Mouse (Mus musculus): ENCODE results near the gene Actg1. TPM values are rescaled to one million over a fixed set of nuclear protein-coding genes. Genes with fewer than 3 reads are reported as not detected.

Actg1 gene
- polyA plus RNA-seq, 1 experiment from 2014 or later: 2,251 TPM

DNA sequence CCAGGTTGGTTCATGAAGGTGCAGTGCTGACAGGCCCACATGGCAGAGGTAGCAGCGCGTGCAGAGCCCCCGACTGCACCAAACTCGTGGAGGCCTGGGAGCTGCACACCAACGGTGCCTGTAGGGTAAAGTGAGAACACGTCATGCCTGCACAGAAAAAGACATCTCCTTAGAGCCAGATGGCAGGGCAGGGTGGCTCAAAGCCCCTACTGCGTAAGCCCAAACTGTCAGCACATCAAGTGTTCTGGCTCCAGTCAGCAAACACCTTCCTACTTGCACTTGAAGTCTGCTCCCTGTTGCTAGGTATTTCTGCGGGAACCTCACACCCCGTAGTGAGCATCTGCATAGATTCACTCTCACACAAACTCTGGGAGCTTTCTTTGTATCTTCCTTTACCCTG, 34.2 kb upstream of the Actg1 start:
- no peak overlapping the region for H3K27ac ChIP-seq
- no peak for ATAC-seq (replicated peaks; ENCODE audit: low FRiP score, low read depth)
- no peaks in the 10 kb centered on the region for H3K27me3 ChIP-seq (ENCODE audit: insufficient read depth, low read length)
- H3K9ac ChIP-seq (ENCODE audit: low read depth, low read length): no peak overlapping the region
- H3K9me3 ChIP-seq (replicated peaks; ENCODE audit: low read length): no peaks in the 10 kb centered on the region
- no peak for DNase-seq (ENCODE audit: low spot score)
- TF ChIP-seq CTCF (IDR thresholded peaks at IDR 0.05; ENCODE audit: low read depth): no peak
- no peak overlapping the region for H3K4me2 ChIP-seq (ENCODE audit: low read length)
- H3K4me3 ChIP-seq (replicated peaks; ENCODE audit: low read depth, low read length): no peak overlapping the region
- H3K4me1 ChIP-seq (replicated peaks; ENCODE audit: insufficient read depth, low read length): peaks cover 10% of the 10 kb centered on the region
- 90% methylated on average over 9 of the region's 9 CpGs for whole genome bisulfite sequencing
- H3K36me3 ChIP-seq (ENCODE audit: insufficient read depth, low read length): peaks cover 58% of the 10 kb centered on the region

DNA sequence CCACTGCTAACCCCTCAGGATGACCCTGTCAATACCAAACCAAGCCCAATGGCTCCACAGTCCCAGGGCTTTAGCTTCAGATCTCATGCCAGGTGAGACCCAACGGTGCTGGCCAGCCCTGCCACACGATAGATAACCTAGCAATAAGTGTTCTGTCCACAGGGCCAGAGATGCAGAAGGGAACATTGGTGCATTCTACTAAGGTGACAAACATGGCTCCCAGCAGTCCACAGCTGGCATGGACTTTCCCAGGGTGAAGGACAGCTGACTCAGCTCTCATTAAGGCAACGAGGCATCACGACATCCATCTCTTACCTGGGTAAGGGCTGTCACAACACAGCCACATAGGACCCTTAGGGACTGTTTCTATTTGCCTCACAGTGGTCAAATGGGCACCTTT, 32.8 kb upstream of the Actg1 start:
- DNase-seq (ENCODE audit: low spot score) (no peak), ATAC-seq (replicated peaks; ENCODE audit: low FRiP score, low read depth) (no peak)
- H3K4me3 ChIP-seq (replicated peaks; ENCODE audit: low read depth, low read length): no peak overlapping the region
- no peak for TF ChIP-seq CTCF (IDR thresholded peaks at IDR 0.05; ENCODE audit: low read depth)
- no peaks in the 10 kb centered on the region for H3K27me3 ChIP-seq (ENCODE audit: insufficient read depth, low read length)
- 88% methylated on average over 4 of the region's 4 CpGs for WGBS
- H3K9me3 ChIP-seq (replicated peaks; ENCODE audit: low read length): no peaks in the 10 kb centered on the region
- H3K36me3 ChIP-seq (ENCODE audit: insufficient read depth, low read length): peaks cover 63% of the 10 kb centered on the region
- no peak overlapping the region for H3K27ac ChIP-seq
- no peak overlapping the region for H3K4me2 ChIP-seq (ENCODE audit: low read length)
- H3K4me1 ChIP-seq (replicated peaks; ENCODE audit: insufficient read depth, low read length): peaks cover 10% of the 10 kb centered on the region
- no peak overlapping the region for H3K9ac ChIP-seq (ENCODE audit: low read depth, low read length)

DNA sequence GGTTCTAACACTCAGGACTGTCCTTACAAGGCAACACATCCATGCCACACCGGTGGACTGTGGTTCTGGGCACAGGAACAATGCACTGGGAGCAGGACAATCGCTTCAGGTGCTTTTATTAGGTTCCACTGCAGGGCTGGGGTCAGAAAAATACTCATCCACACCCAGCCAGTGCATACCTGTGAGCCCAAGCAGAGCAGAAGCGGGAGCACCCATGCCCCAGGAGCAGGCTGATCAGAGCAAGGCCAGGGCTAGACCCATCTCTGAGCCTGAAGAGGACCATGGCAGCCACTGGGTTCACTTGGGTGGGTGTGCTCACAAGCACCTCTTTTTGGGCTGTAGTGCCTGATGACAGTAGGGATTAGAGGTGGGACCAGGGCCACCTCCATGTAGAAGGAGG, 31.9 kb upstream of the Actg1 start:
- no peak for TF ChIP-seq CTCF (IDR thresholded peaks at IDR 0.05; ENCODE audit: low read depth)

DNA sequence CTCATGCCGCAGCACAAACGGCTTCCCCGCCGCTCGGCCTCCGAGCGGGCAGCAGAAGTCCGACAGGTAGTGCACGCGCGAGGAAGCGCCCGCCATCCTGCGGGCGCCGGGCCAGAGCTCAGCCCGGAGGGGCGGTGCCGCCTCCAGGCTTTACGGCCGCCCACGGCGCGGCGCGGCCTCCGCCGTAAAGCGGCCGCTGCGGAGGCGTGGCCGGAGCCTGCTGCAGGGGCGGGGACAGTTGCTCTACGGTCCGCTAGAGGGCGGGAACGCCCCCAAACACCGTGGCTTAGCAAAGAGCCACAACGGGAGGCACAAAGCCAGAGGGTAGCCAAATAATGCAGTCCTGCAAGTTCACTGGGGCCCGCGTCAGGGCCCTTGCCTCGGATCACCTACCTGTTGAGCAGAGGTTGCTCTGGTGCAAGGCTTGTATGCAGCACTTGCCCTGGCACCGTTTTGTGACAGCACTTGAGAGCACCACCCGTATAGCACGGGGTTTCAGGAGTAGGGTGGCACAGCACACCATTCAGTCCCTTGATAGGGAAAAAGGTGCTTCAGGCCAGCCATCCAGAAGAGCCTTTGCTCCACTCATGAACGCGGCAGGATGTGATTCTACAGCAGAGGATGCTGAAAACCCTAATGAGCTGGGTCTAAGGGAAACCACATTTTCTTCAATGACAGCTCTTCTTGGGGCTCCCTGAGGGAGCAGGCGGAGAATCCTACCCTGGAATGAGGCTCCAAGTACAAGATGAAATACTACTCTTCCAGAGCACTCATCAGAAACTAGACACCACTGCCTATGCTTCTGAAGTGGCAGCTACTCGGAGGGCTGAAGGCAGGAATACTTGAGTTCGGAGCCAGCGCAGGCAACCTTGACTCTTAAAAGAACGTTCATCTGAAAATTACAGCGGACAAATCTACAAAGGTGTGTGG, 30.5 kb upstream of the Actg1 start, which contains the start of gene Faap100:
Faap100 (minus strand) TSS at position 154 of the 930 bp plus-strand sequence.
- no peaks in the 10 kb centered on the region for H3K9me3 ChIP-seq (replicated peaks; ENCODE audit: low read length)
- WGBS: 4% methylated on average over 54 of the region's 54 CpGs
- H3K4me1 ChIP-seq (replicated peaks; ENCODE audit: insufficient read depth, low read length): peaks cover 10% of the 10 kb centered on the region
- DNase-seq (ENCODE audit: low spot score) (peak; percentile 96), ATAC-seq (replicated peaks; ENCODE audit: low FRiP score, low read depth) (peak; percentile 83)
- peak within 1 kb of the TSS; percentile 74 for H3K4me3 ChIP-seq (replicated peaks; ENCODE audit: low read depth, low read length)
- H3K4me2 ChIP-seq (ENCODE audit: low read length): peak within 1 kb of the TSS; percentile 96
- peaks cover 59% of the 10 kb centered on the region for H3K36me3 ChIP-seq (ENCODE audit: insufficient read depth, low read length)
- H3K9ac ChIP-seq (ENCODE audit: low read depth, low read length): peak within 1 kb of the TSS; percentile 72
- TF ChIP-seq CTCF (IDR thresholded peaks at IDR 0.05; ENCODE audit: low read depth): peak; percentile 65
- H3K27ac ChIP-seq: peak within 1 kb of the TSS; percentile 62
- no peaks in the 10 kb centered on the region for H3K27me3 ChIP-seq (ENCODE audit: insufficient read depth, low read length)

More for the DNA sequence above, 31.9 kb upstream of the Actg1 start:
- Histone ChIP-seq H3K27ac (no peak overlapping the region), H3K4me3 (replicated peaks; ENCODE audit: low read depth, low read length) (no peak overlapping the region), H3K36me3 (ENCODE audit: insufficient read depth, low read length) (peaks cover 64% of the 10 kb centered on the region), H3K4me2 (ENCODE audit: low read length) (no peak overlapping the region), H3K4me1 (replicated peaks; ENCODE audit: insufficient read depth, low read length) (peaks cover 10% of the 10 kb centered on the region), H3K9ac (ENCODE audit: low read depth, low read length) (no peak overlapping the region), H3K27me3 (ENCODE audit: insufficient read depth, low read length) (no peaks in the 10 kb centered on the region), H3K9me3 (replicated peaks; ENCODE audit: low read length) (no peaks in the 10 kb centered on the region)
- ATAC-seq (replicated peaks; ENCODE audit: low FRiP score, low read depth): no peak
- 94% methylated on average over 3 of the region's 3 CpGs for WGBS
- DNase-seq (ENCODE audit: low spot score): no peak

DNA sequence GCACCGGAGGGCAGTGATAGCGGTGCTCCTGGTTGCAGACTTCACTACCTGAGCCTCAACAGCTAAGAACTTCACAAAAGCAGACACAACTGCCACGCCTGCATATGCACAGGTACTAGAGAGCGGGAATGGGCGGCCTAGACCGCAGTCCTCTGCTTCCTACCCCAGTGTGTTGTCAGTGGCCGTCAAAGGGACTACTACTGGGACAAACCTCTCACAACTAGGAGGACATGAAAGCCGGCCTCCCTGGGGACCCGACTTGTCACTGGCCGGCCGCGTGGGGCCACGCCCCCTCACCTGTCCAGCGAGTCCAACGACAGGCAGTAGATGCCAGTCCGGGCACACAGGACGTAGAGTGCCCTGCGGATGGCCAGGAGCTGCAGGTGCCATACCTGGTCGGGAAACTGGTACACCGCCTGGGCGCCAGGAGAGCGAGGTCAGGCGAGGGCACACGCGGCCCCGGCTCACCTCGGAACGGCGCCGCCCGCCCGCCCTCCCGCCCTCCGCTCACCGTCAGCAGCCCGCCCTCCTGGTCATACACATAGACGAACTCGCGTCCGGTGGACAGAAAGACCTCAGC, 29.8 kb upstream of the Actg1 start:
- peak; percentile 22 for ATAC-seq (replicated peaks; ENCODE audit: low FRiP score, low read depth)

DNA sequence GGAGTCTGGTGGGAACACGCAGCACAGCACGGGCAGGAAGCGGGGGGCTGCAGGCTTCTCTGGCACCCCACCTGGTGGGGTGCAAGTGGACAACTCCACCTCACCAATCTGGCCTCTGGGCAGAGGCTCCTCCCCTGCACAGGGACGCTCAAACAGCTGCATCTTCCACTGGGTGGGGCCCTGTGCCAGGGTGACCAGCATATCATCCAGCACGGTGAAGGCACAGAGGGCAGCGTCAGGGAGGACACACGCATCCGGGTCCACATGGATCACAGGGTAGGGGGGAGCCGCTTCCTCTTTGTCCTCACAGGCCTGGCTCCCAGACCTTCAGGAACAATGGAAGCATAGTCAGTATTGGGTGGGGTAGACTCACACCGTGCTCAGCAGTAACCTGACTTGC, 29.0 kb upstream of the Actg1 start:
- Histone ChIP-seq H3K36me3 (ENCODE audit: insufficient read depth, low read length) (peaks cover 58% of the 10 kb centered on the region), H3K4me3 (replicated peaks; ENCODE audit: low read depth, low read length) (peak overlapping the region; percentile 74; the same call in 1 of the 2 replicates), H3K27me3 (ENCODE audit: insufficient read depth, low read length) (no peaks in the 10 kb centered on the region), H3K9ac (ENCODE audit: low read depth, low read length) (peak overlapping the region; percentile 72; the same call in 1 of the 2 replicates), H3K4me1 (replicated peaks; ENCODE audit: insufficient read depth, low read length) (peaks cover 10% of the 10 kb centered on the region), H3K4me2 (ENCODE audit: low read length) (peak overlapping the region; percentile 96), H3K27ac (no peak overlapping the region), H3K9me3 (replicated peaks; ENCODE audit: low read length) (no peaks in the 10 kb centered on the region)
- WGBS: 63% methylated on average over 10 of the region's 10 CpGs
- no peak for TF ChIP-seq CTCF (IDR thresholded peaks at IDR 0.05; ENCODE audit: low read depth)
- no peak for ATAC-seq (replicated peaks; ENCODE audit: low FRiP score, low read depth)
- no peak for DNase-seq (ENCODE audit: low spot score)

More for the DNA sequence above, 29.8 kb upstream of the Actg1 start:
- peak; percentile 46 for DNase-seq (ENCODE audit: low spot score)
- no peak for TF ChIP-seq CTCF (IDR thresholded peaks at IDR 0.05; ENCODE audit: low read depth)
- Histone ChIP-seq H3K27me3 (ENCODE audit: insufficient read depth, low read length) (no peaks in the 10 kb centered on the region), H3K4me3 (replicated peaks; ENCODE audit: low read depth, low read length) (peak overlapping the region; percentile 74), H3K9ac (ENCODE audit: low read depth, low read length) (peak overlapping the region; percentile 72), H3K27ac (peak overlapping the region; percentile 42; the same call in 1 of the 2 replicates), H3K9me3 (replicated peaks; ENCODE audit: low read length) (no peaks in the 10 kb centered on the region), H3K4me1 (replicated peaks; ENCODE audit: insufficient read depth, low read length) (peaks cover 10% of the 10 kb centered on the region), H3K36me3 (ENCODE audit: insufficient read depth, low read length) (peaks cover 58% of the 10 kb centered on the region), H3K4me2 (ENCODE audit: low read length) (peak overlapping the region; percentile 96)
- 4% methylated on average over 26 of the region's 40 CpGs for WGBS
